Mouse (Mus musculus) myocyte (in vitro differentiated cells): ENCODE measurements around the gene Gm10959.
A peak's percentile ranks its signal among the peaks of the same experiment; 100 is the strongest.

Experiments
- CEBPB ChIP-seq: IDR thresholded peaks from 2 replicates; pipeline ENCODE4 v1.6.1; 2011; ENCODE audit warnings: mild to moderate bottlenecking, moderate library complexity; ENCODE audit not compliant: poor library complexity, insufficient read depth, severe bottlenecking
- E2F4 ChIP-seq: IDR thresholded peaks from one replicate; pipeline ENCODE4 v1.6.1; 2011; ENCODE audit warnings: mild to moderate bottlenecking, control low read depth, moderate library complexity; ENCODE audit not compliant: insufficient read depth
- MAX ChIP-seq: IDR thresholded peaks from one replicate; pipeline ENCODE4 v1.6.1; 2011; ENCODE audit warnings: low read depth, mild to moderate bottlenecking, control low read depth
- MYOD1 ChIP-seq, 3 experiments: IDR thresholded peaks; one replicate each; pipeline ENCODE4 v1.6.1; 2011; ENCODE audit warnings: control low read depth in 2 of 3, low read depth in 2 of 3, mild to moderate bottlenecking in 2 of 3, moderate library complexity in 1 of 3; ENCODE audit not compliant: insufficient read length in 2 of 3, control insufficient read depth in 1 of 3
- POLR2A ChIP-seq: IDR thresholded peaks from one replicate; pipeline ENCODE4 v1.6.1; 2011; ENCODE audit warnings: low read depth, mild to moderate bottlenecking, control low read depth, moderate library complexity; ENCODE audit not compliant: insufficient read length
- POLR2AphosphoS2 ChIP-seq: IDR thresholded peaks from one replicate; pipeline ENCODE4 v1.6.1; 2011; ENCODE audit warnings: low read depth, control low read depth; ENCODE audit not compliant: insufficient read length
- REST ChIP-seq: IDR thresholded peaks from one replicate; pipeline ENCODE4 v1.6.1; 2011; ENCODE audit warnings: mild to moderate bottlenecking, control low read depth, moderate library complexity; ENCODE audit not compliant: insufficient read depth, insufficient read length

DNA sequence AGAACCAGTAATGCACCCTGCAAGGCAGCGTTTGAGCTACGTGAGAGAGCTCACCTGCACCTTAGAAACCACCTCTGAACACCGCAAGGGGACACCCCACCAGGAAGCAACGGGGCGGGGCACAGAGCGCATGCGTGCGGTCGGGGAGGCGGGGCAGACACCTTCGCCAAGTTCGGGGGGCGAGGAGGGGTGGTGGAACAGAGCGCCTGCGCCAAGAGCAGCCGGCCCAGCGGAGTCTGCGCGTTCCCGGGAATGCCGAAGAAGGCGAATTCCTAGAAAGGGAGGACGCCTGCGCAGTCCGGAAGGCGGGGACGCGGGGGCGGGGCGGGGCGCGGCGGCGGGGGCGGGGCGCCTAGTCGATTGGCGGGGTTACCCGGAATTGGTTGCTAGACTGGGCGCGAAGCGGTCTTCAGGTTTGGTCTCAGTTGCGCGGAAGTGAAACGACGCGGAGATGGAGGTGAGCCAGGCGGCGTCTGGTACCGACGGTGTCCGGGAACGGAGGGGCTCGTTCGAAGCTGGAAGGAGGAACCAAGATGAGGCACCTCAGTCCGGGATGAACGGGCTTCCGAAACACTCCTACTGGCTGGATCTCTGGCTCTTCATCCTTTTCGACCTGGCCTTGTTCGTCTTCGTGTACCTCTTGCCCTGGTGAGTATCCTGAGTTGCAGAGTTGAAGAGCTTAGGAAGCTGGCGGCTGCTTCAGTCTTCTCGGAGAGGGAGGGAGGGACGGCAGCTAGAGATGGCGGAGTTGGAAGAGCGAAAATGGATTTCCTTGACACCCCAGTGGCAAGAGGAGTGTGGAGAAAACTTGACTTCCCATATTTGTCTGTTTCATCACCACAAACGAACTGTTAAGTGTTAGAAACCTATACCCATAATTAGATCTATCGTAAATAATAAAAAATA lies 5.1 kb upstream of the Gm10959 start, which contains the start of gene 1810037I17Rik:
- TF ChIP-seq POLR2AphosphoS2 = peak; percentile 67
- TF ChIP-seq POLR2A = no peak
- TF ChIP-seq E2F4 = no peak
- TF ChIP-seq MAX = no peak
- no peak for TF ChIP-seq MYOD1 (IDR thresholded peaks at IDR 0.05; ENCODE audit: control insufficient read depth in 1 of 3, insufficient read length in 2 of 3, low read depth in 2 of 3)
- no peak for TF ChIP-seq REST
- TF ChIP-seq CEBPB = no peak
